Mouse (Mus musculus) liver, adult 2 months (tissue): ENCODE data around the gene Sowaha. TPM values are rescaled to one million over a fixed set of nuclear protein-coding genes. Genes with fewer than 3 reads are reported as not detected.

Source experiments
- DNase-seq: peaks from one replicate; pipeline ENCODE4 v3.0.0-alpha.2; 2011; ENCODE audit warnings: low read depth, low spot score; ENCODE audit errors: extremely low read depth
- H3K27ac ChIP-seq: fragments of 200-500 bp; replicated peaks from 2 replicates; pipeline ENCODE4 v1.5.1; 2012; ENCODE audit warnings: low read depth, mild to moderate bottlenecking, control low read depth, inconsistent platforms, low read length; ENCODE audit not compliant: insufficient read depth
- H3K27me3 ChIP-seq: fragments of 200-500 bp; 2 replicates; pipeline ENCODE4 v1.6.1; 2012; ENCODE audit warnings: mild to moderate bottlenecking, moderate library complexity, low read length, inconsistent platforms; ENCODE audit not compliant: control insufficient read depth, insufficient read depth
- H3K36me3 ChIP-seq: fragments of 200-500 bp; 2 replicates; pipeline ENCODE4 v1.6.1; 2012; ENCODE audit warnings: low read length, inconsistent platforms; ENCODE audit not compliant: control insufficient read depth, insufficient read depth
- H3K4me1 ChIP-seq: fragments of 200-500 bp; 2 replicates; pipeline ENCODE4 v1.6.1; 2011; ENCODE audit warnings: low read length; ENCODE audit not compliant: control insufficient read depth, insufficient read depth
- H3K4me3 ChIP-seq: fragments of 200-500 bp; 2 replicates; pipeline ENCODE4 v1.5.1; 2011; ENCODE audit warnings: low read depth, mild to moderate bottlenecking, control low read depth, low read length, moderate library complexity; ENCODE audit not compliant: insufficient read depth
- H3K79me2 ChIP-seq: fragments of 200-500 bp; 2 replicates; pipeline ENCODE4 v1.6.1; 2012; ENCODE audit warnings: inconsistent platforms, mild to moderate bottlenecking, low read length, moderate library complexity; ENCODE audit not compliant: control insufficient read depth, insufficient read depth
- H3K9ac ChIP-seq: fragments of 200-500 bp; 2 replicates; pipeline ENCODE4 v1.6.1; 2012; ENCODE audit warnings: low read depth, mild to moderate bottlenecking, control low read depth, inconsistent platforms, low read length
- CTCF ChIP-seq: fragments of 200-500 bp; IDR thresholded peaks from 2 replicates; pipeline ENCODE4 v1.5.1; 2011; ENCODE audit warnings: low read depth, low read length, control low read depth
- POLR2A ChIP-seq: fragments of 200-500 bp; IDR thresholded peaks from 2 replicates; pipeline ENCODE4 v1.6.1; 2011; ENCODE audit warnings: low read length, control low read depth; ENCODE audit not compliant: insufficient read depth; ENCODE audit errors: extremely low read depth
- WGBS: fragments of 180-500 bp; shearing (Covaris S2); methylation state at CpG from one replicate; pipeline ENCODE4 v1.1.7; 2018; 5-methylcytosine and 5-hydroxymethylcytosine counted together
- polyA plus RNA-seq: library from polyadenylated mRNA; depleted of rRNA; stranded (reverse); fragments of >200 nt; gene quantifications from 2 replicates; pipeline ENCODE4 v1.2.3, GENCODE M21; 2012
- total RNA-seq: library from RNA; depleted of rRNA; stranded (reverse); fragments of >200 nt; gene quantifications from 2 replicates; pipeline ENCODE4 v1.2.3, GENCODE M21; 2014

The Sowaha gene
- total and polyA plus RNA-seq, 2 experiments = not detected

GRCm38 (mm10) chr11:53508591-53508990 is 28.5 kb upstream of the Sowaha start:
- no peak overlapping the region for H3K27ac ChIP-seq
- H3K36me3 ChIP-seq = no peaks in the 10 kb centered on the region
- no peaks in the 10 kb centered on the region for H3K79me2 ChIP-seq
- TF ChIP-seq POLR2A (no peak), CTCF (no peak)
- no peak overlapping the region for H3K4me3 ChIP-seq
- no peaks in the 10 kb centered on the region for H3K4me1 ChIP-seq
- H3K27me3 ChIP-seq = no peaks in the 10 kb centered on the region
- no peak for DNase-seq
- 71% methylated on average over 3 of the region's 3 CpGs for WGBS
- H3K9ac ChIP-seq = no peak overlapping the region

GRCm38 (mm10) chr11:53508152-53508551 is 28.1 kb upstream of the Sowaha start:
- Histone ChIP-seq H3K9ac (no peak overlapping the region), H3K27me3 (no peaks in the 10 kb centered on the region), H3K4me1 (no peaks in the 10 kb centered on the region), H3K36me3 (no peaks in the 10 kb centered on the region), H3K27ac (no peak overlapping the region), H3K79me2 (no peaks in the 10 kb centered on the region), H3K4me3 (no peak overlapping the region)
- 47% methylated on average over 7 of the region's 7 CpGs for WGBS
- no peak for TF ChIP-seq CTCF
- no peak for TF ChIP-seq POLR2A
- DNase-seq = no peak

GRCm38 (mm10) chr11:53507098-53507805 is 27.2 kb upstream of the Sowaha start:
- Histone ChIP-seq H3K36me3 (no peaks in the 10 kb centered on the region), H3K27me3 (no peaks in the 10 kb centered on the region), H3K27ac (no peak overlapping the region), H3K79me2 (no peaks in the 10 kb centered on the region), H3K4me1 (no peaks in the 10 kb centered on the region), H3K9ac (no peak overlapping the region), H3K4me3 (no peak overlapping the region)
- peak; percentile 12 for DNase-seq
- no peak for TF ChIP-seq CTCF
- no peak for TF ChIP-seq POLR2A
- WGBS = 90% methylated on average over 9 of the region's 9 CpGs

GRCm38 (mm10) chr11:53505026-53505663 is 25.1 kb upstream of the Sowaha start:
- Histone ChIP-seq H3K27me3 (no peaks in the 10 kb centered on the region), H3K4me3 (no peak overlapping the region), H3K4me1 (no peaks in the 10 kb centered on the region), H3K9ac (no peak overlapping the region), H3K79me2 (no peaks in the 10 kb centered on the region), H3K36me3 (no peaks in the 10 kb centered on the region), H3K27ac (no peak overlapping the region)
- WGBS = 94% methylated on average over 5 of the region's 5 CpGs
- TF ChIP-seq CTCF (no peak), POLR2A (no peak)
- DNase-seq = no peak

- no peak for TF ChIP-seq POLR2A
- no peak for TF ChIP-seq CTCF
- Histone ChIP-seq H3K79me2 (no peaks in the 10 kb centered on the region), H3K4me1 (no peaks in the 10 kb centered on the region), H3K36me3 (no peaks in the 10 kb centered on the region), H3K9ac (no peak overlapping the region), H3K27me3 (no peaks in the 10 kb centered on the region), H3K4me3 (no peak overlapping the region), H3K27ac (no peak overlapping the region)
- 89% methylated on average over 8 of the region's 8 CpGs for WGBS
- DNase-seq = no peak
Observed at GRCm38 (mm10) chr11:53504376-53504775, 24.3 kb upstream of the Sowaha start.

- 72% methylated on average over 5 of the region's 5 CpGs for WGBS
- Histone ChIP-seq H3K9ac (no peak overlapping the region), H3K79me2 (no peaks in the 10 kb centered on the region), H3K4me1 (no peaks in the 10 kb centered on the region), H3K4me3 (no peak overlapping the region), H3K27ac (no peak overlapping the region), H3K36me3 (no peaks in the 10 kb centered on the region), H3K27me3 (no peaks in the 10 kb centered on the region)
- no peak for TF ChIP-seq CTCF
- no peak for TF ChIP-seq POLR2A
- DNase-seq = no peak
Observed at GRCm38 (mm10) chr11:53503738-53504137, 23.7 kb upstream of the Sowaha start.
